Mouse (Mus musculus) E14TG2a.4 (cell line): ENCODE measurements around the gene 2300002M23Rik.

Source experiments
- CTCF ChIP-seq: conservative IDR thresholded peaks from 2 replicates; pipeline ENCODE4 v1.5.1; 2014; ENCODE audit warnings: low read length
- POU5F1 ChIP-seq: IDR thresholded peaks from 2 replicates; pipeline ENCODE4 v1.6.1; 2014; ENCODE audit warnings: low read length, borderline replicate concordance

DNA sequence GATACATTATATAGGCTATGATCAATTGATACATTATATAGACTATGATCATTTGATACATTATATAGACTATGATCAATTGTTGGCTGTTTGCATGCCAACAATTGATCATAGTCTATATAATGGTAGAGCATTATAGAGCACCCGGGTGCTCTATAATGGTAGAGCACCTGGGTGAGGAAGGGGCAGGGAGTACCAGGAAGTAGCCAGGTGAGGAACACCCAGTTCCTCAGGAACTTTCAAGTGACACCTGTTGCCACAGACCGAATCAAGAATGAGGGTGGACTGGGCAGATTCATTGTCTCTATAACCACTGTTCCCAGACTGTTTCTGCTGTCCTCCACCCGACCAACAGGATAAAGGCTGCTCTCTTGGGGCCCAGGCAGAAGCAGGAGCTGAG lies at the start of gene 2300002M23Rik:
- no peak for TF ChIP-seq CTCF
- no peak for TF ChIP-seq POU5F1
